ENCODE assay signal across 8 mouse cellular contexts in genomic region chr2:180224647-180225043, GRCm38 (mm10). TPM values are rescaled to one million over a fixed set of nuclear protein-coding genes. Genes with fewer than 3 reads are reported as not detected.
A peak's percentile ranks its signal among the peaks of the same experiment; 100 is the strongest.
DNase-seq lines count a peak whose midpoint lies in the region; ATAC-seq and TF ChIP-seq lines count a peak whose summit lies in the region.

No protein-coding gene starts in this region.

- intact Hi-C loops in heart, postnatal 25 days (cut with DNase I), result loop anchor here (2.0 kb wide), 1 partner anchor 16 kb away; no protein-coding TSS in a partner anchor

- H3K27ac ChIP-seq in heart, postnatal 0 days (ENCODE audit: low read depth), result 0 out of 2 replicates have a peak overlapping the region, but pooled peaks have one; percentile 62
- H3K27ac ChIP-seq in hindbrain, embryonic 14.5 days, result no peak overlapping the region
- H3K27ac ChIP-seq in midbrain, embryonic 13.5 days, result no peak overlapping the region

- no peaks in the 10 kb centered on the region for H3K9me3 ChIP-seq in heart, postnatal 0 days (replicated peaks; ENCODE audit: control insufficient read depth, low read length)
- H3K9me3 ChIP-seq in hindbrain, embryonic 14.5 days (ENCODE audit: control insufficient read depth, low read length), result no peaks in the 10 kb centered on the region
- H3K9me3 ChIP-seq in midbrain, embryonic 13.5 days, result no peaks in the 10 kb centered on the region

- TF ChIP-seq EP300 in heart, postnatal 0 days (IDR thresholded peaks at IDR 0.05; ENCODE audit: low read depth), result no peak

- TF ChIP-seq CTCF in heart, postnatal 0 days (IDR thresholded peaks at IDR 0.05; ENCODE audit: low read depth), result no peak

- H3K9ac ChIP-seq in heart, postnatal 0 days (replicated peaks; ENCODE audit: low read depth, low read length), result peak overlapping the region; percentile 62
- H3K9ac ChIP-seq in hindbrain, embryonic 14.5 days, result no peak overlapping the region
- no peak overlapping the region for H3K9ac ChIP-seq in midbrain, embryonic 13.5 days (replicated peaks)

- H3K4me2 ChIP-seq in heart, postnatal 0 days (ENCODE audit: low read depth, low read length), result peak overlapping the region; percentile 97
- H3K4me2 ChIP-seq in hindbrain, embryonic 14.5 days (replicated peaks), result peak overlapping the region; percentile 99
- H3K4me2 ChIP-seq in midbrain, embryonic 13.5 days (replicated peaks), result peak overlapping the region; percentile 95

- H3K4me1 ChIP-seq in heart, postnatal 0 days (ENCODE audit: control insufficient read depth, insufficient read depth), result peaks cover 51% of the 10 kb centered on the region
- peaks cover 14% of the 10 kb centered on the region for H3K4me1 ChIP-seq in hindbrain, embryonic 14.5 days (replicated peaks; ENCODE audit: control insufficient read depth, insufficient read depth, low read length)
- H3K4me1 ChIP-seq in midbrain, embryonic 13.5 days (replicated peaks), result peaks cover 46% of the 10 kb centered on the region

- H3K36me3 ChIP-seq in heart, postnatal 0 days (replicated peaks; ENCODE audit: control insufficient read depth, insufficient read depth, low read length), result 0 out of 2 replicates have a peak, but pooled peaks cover 3% of the 10 kb centered on the region
- H3K36me3 ChIP-seq in hindbrain, embryonic 14.5 days (replicated peaks; ENCODE audit: control insufficient read depth, insufficient read depth), result no peaks in the 10 kb centered on the region
- no peaks in the 10 kb centered on the region for H3K36me3 ChIP-seq in midbrain, embryonic 13.5 days

- DNase-seq in heart, postnatal 0 days (ENCODE audit: low spot score), result no peak
- DNase-seq in heart, postnatal 25 days (ENCODE audit: low spot score), result no peak
- peak; percentile 68 for DNase-seq in ZHBTc4 (ENCODE audit: low read depth, low spot score)
- no peak for DNase-seq in hindbrain, embryonic 14.5 days (ENCODE audit: low spot score)
- no peak for DNase-seq in right cerebral cortex, postnatal 25 days
- DNase-seq in cerebellum, postnatal 25 days, result no peak
- no peak for DNase-seq in left cerebral cortex, adult 9 months (ENCODE audit: low spot score in 2 of 2)

- ATAC-seq in heart, postnatal 0 days (ENCODE audit: insufficient read depth, low read depth), result no peak
- no peak for ATAC-seq in hindbrain, embryonic 14.5 days (ENCODE audit: low FRiP score)
- ATAC-seq in midbrain, embryonic 13.5 days, result no peak

- peaks cover 14% of the 10 kb centered on the region; the same call in 1 of the 2 replicates for H3K27me3 ChIP-seq in heart, postnatal 0 days (ENCODE audit: control insufficient read depth, insufficient read depth, low read length)
- peaks cover 34% of the 10 kb centered on the region for H3K27me3 ChIP-seq in hindbrain, embryonic 14.5 days (ENCODE audit: control insufficient read depth, insufficient read depth, low read length)
- peaks cover 50% of the 10 kb centered on the region for H3K27me3 ChIP-seq in midbrain, embryonic 13.5 days

- WGBS in heart, postnatal 0 days, result 7% methylated on average over 12 of the region's 13 CpGs
- 1% methylated on average over 11 of the region's 13 CpGs for WGBS in hindbrain, embryonic 14.5 days
- under 1% methylated on average over 11 of the region's 13 CpGs for whole genome bisulfite sequencing in midbrain, embryonic 13.5 days

- H3K4me3 ChIP-seq in heart, postnatal 0 days (ENCODE audit: low read depth, low read length), result peak overlapping the region; percentile 70
- H3K4me3 ChIP-seq in hindbrain, embryonic 14.5 days (replicated peaks; ENCODE audit: low read length), result peak overlapping the region; percentile 57
- peak overlapping the region; percentile 59 for H3K4me3 ChIP-seq in midbrain, embryonic 13.5 days (replicated peaks)

RNA-seq across cellular contexts. Expression of gene Lama5, which starts 1.0 kb away (rescaled TPM):
- 69.6 and 95.7 TPM in 2 replicates for total RNA-seq in heart, postnatal 0 days (2014; rRNA removed; ENCODE audit: low replicate concordance)
- polyA plus RNA-seq in heart, postnatal 0 days (2015; fragmentation: Nextera tagmentation; extraction: Ambion mirVana), result 16.6 and 16.9 TPM in 2 replicates
- total RNA-seq in heart, postnatal 25 days (2021), result 10 to 100 TPM; 50.3 to 58.2 TPM
- 2.6 and 2.9 TPM in 2 replicates for polyA plus RNA-seq in hindbrain, embryonic 14.5 days (2014; fragmentation: Nextera tagmentation; extraction: Ambion mirVana)
- polyA plus RNA-seq in midbrain, embryonic 13.5 days (2015; fragmentation: Nextera tagmentation; extraction: Ambion mirVana), result 1.4 and 1.7 TPM in 2 replicates

RNA-seq across cellular contexts. Expression of gene Rps21, which starts 32.5 kb away (rescaled TPM):
- 706 and 957 TPM in 2 replicates for total RNA-seq in heart, postnatal 0 days (2014; rRNA removed; ENCODE audit: low replicate concordance)
- polyA plus RNA-seq in heart, postnatal 0 days (2015; fragmentation: Nextera tagmentation; extraction: Ambion mirVana), result 356 and 378 TPM in 2 replicates
- 100 to 1,000 TPM; 471 to 515 TPM for total RNA-seq in heart, postnatal 25 days (2021)
- 372 and 509 TPM in 2 replicates for polyA plus RNA-seq in hindbrain, embryonic 14.5 days (2014; fragmentation: Nextera tagmentation; extraction: Ambion mirVana)
- polyA plus RNA-seq in midbrain, embryonic 13.5 days (2015; fragmentation: Nextera tagmentation; extraction: Ambion mirVana), result 418 and 448 TPM in 2 replicates

RNA-seq across cellular contexts. Expression of gene Cables2, which starts 48.7 kb away (rescaled TPM):
- total RNA-seq in heart, postnatal 0 days (2014; rRNA removed; ENCODE audit: low replicate concordance), result 14.6 and 15.3 TPM in 2 replicates
- 6.2 and 6.5 TPM in 2 replicates for polyA plus RNA-seq in heart, postnatal 0 days (2015; fragmentation: Nextera tagmentation; extraction: Ambion mirVana)
- 10 to 100 TPM; 13.0 to 13.8 TPM for total RNA-seq in heart, postnatal 25 days (2021)
- 40.6 and 40.9 TPM in 2 replicates for polyA plus RNA-seq in hindbrain, embryonic 14.5 days (2014; fragmentation: Nextera tagmentation; extraction: Ambion mirVana)
- polyA plus RNA-seq in midbrain, embryonic 13.5 days (2015; fragmentation: Nextera tagmentation; extraction: Ambion mirVana), result 18.2 and 21.6 TPM in 2 replicates

RNA-seq across cellular contexts. Expression of gene Adrm1, which starts 53.4 kb away (rescaled TPM):
- 74.5 and 115 TPM in 2 replicates for total RNA-seq in heart, postnatal 0 days (2014; rRNA removed; ENCODE audit: low replicate concordance)
- 130 and 156 TPM in 2 replicates for polyA plus RNA-seq in heart, postnatal 0 days (2015; fragmentation: Nextera tagmentation; extraction: Ambion mirVana)
- total RNA-seq in heart, postnatal 25 days (2021), result 10 to 100 TPM; 73.1 to 83.5 TPM
- 148 and 149 TPM in 2 replicates for polyA plus RNA-seq in hindbrain, embryonic 14.5 days (2014; fragmentation: Nextera tagmentation; extraction: Ambion mirVana)
- 213 TPM in 2 replicates for polyA plus RNA-seq in midbrain, embryonic 13.5 days (2015; fragmentation: Nextera tagmentation; extraction: Ambion mirVana)
